Mouse (Mus musculus) bone marrow macrophage, adult 2 months (primary cell): ENCODE data around the gene Abcc4.

Experiments
- CTCF ChIP-seq: IDR thresholded peaks from 2 replicates; pipeline ENCODE4 v1.5.1; 2012; ENCODE audit warnings: low read depth, mild to moderate bottlenecking, low read length, moderate library complexity
- POLR2A ChIP-seq: IDR thresholded peaks from 2 replicates; pipeline ENCODE4 v1.6.1; 2012; ENCODE audit warnings: mild to moderate bottlenecking, low read depth, low read length, borderline replicate concordance

DNA sequence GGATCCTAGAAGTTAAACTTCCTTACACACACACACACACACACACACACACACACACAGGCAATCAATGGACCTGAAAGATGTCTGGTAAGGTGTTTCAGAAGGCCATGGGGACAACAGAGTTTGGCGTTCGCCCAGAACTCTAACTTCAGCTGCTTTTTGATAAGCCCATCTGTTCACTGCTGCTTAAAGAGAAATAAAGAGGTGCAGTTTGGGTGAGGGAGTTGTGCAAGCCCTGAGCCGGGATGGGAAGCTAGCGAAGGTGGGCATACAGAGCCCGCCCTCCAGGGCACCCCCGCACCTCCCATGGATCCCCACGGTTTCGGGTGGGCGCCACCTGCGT lies 583 bp downstream of the Abcc4 start:
- TF ChIP-seq CTCF: no peak
- TF ChIP-seq POLR2A: no peak
